Mouse (Mus musculus) midbrain, embryonic 16.5 days (tissue): ENCODE data around the gene Txndc9. TPM values are rescaled to one million over a fixed set of nuclear protein-coding genes. Genes with fewer than 3 reads are reported as not detected.
A peak's percentile ranks its signal among the peaks of the same experiment; 100 is the strongest.

Experiments
- ATAC-seq: fragments of 200-750 bp; cut with Nextera tagmentation; 2 replicates; pipeline ENCODE4 v1.8.0; 2017; ENCODE audit warnings: moderate TSS enrichment
- H3K27ac ChIP-seq: fragments of 300-500 bp; sonication (generic); 2 replicates; pipeline ENCODE4 v1.5.1; 2014; ENCODE audit warnings: mild to moderate bottlenecking, low read length, mixed read lengths
- H3K27me3 ChIP-seq: fragments of 300-500 bp; sonication (generic); 2 replicates; pipeline ENCODE4 v1.6.1; 2014; ENCODE audit warnings: low read depth, low read length, mixed read lengths; ENCODE audit not compliant: control insufficient read depth, insufficient read depth
- H3K36me3 ChIP-seq: fragments of 300-500 bp; sonication (generic); 2 replicates; pipeline ENCODE4 v1.6.1; 2014; ENCODE audit warnings: mild to moderate bottlenecking, low read length, moderate library complexity, mixed read lengths; ENCODE audit not compliant: control insufficient read depth, insufficient read depth
- H3K4me1 ChIP-seq: fragments of 300-500 bp; sonication (generic); 2 replicates; pipeline ENCODE4 v1.6.1; 2014; ENCODE audit warnings: mild to moderate bottlenecking, low read length, mixed read lengths; ENCODE audit not compliant: control insufficient read depth, insufficient read depth
- H3K4me2 ChIP-seq: fragments of 300-500 bp; sonication (generic); 2 replicates; pipeline ENCODE4 v1.6.1; 2014; ENCODE audit warnings: mild to moderate bottlenecking, low read length, mixed read lengths
- H3K4me3 ChIP-seq: fragments of 300-500 bp; sonication (generic); 2 replicates; pipeline ENCODE4 v1.5.1; 2014; ENCODE audit warnings: low read depth, mild to moderate bottlenecking, low read length, moderate library complexity, mixed read lengths
- H3K9ac ChIP-seq: fragments of 300-500 bp; sonication (generic); 2 replicates; pipeline ENCODE4 v1.6.1; 2014; ENCODE audit warnings: low read depth, low read length, mixed read lengths
- H3K9me3 ChIP-seq: fragments of 300-500 bp; sonication (generic); replicated peaks from 2 replicates; pipeline ENCODE4 v1.6.1; 2014; ENCODE audit warnings: mild to moderate bottlenecking, low read length, mixed read lengths; ENCODE audit not compliant: control insufficient read depth, poor library complexity, severe bottlenecking
- whole genome bisulfite sequencing: fragments of 180-500 bp; shearing (Covaris S2); extraction: QIAGEN DNeasy Blood & Tissue Kit; methylation state at CpG from one replicate; pipeline ENCODE4 v1.1.7; 2014; 5-methylcytosine and 5-hydroxymethylcytosine counted together
- polyA plus RNA-seq: library from polyadenylated mRNA; unstranded; fragments of >200 nt; fragmentation: Nextera tagmentation; extraction: Ambion mirVana; gene quantifications from 2 replicates; pipeline ENCODE4 v1.2.1, GENCODE M21; 2015

Txndc9 gene
- polyA plus RNA-seq, 1 experiment from 2014 or later: 130 TPM

GRCm38 (mm10) chr1:38011647-38012046 lies 14.0 kb upstream of the Txndc9 start:
- no peak for ATAC-seq
- no peaks in the 10 kb centered on the region for H3K36me3 ChIP-seq
- no peak overlapping the region for H3K4me3 ChIP-seq
- H3K27me3 ChIP-seq: no peaks in the 10 kb centered on the region
- no peak overlapping the region for H3K4me2 ChIP-seq
- 90% methylated on average over 6 of the region's 6 CpGs for WGBS
- no peak overlapping the region for H3K9ac ChIP-seq
- H3K9me3 ChIP-seq: no peaks in the 10 kb centered on the region
- no peak overlapping the region for H3K27ac ChIP-seq
- no peaks in the 10 kb centered on the region for H3K4me1 ChIP-seq

DNA sequence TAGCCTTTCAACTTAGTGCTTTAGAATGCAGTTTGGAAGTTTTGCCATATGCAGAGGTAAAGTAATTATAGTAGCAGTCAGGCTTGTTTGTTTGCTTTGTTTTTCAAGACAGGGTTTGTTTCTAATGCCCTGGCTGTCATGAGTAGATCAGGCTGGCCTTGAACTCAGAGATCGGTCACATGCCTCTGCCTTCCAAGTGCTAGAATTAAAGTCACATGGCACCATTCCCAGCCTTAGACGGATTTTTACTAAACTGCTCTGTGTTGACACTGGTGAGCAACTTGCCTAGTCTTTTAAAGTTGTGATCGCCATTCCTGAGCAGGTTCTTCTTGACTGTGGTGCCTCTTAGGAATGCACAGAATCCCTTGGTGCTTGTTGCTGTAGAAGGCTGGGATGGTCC lies 9.0 kb upstream of the Txndc9 start:
- Histone ChIP-seq H3K9me3 (no peaks in the 10 kb centered on the region), H3K27me3 (no peaks in the 10 kb centered on the region), H3K4me2 (no peak overlapping the region), H3K4me1 (no peaks in the 10 kb centered on the region), H3K4me3 (no peak overlapping the region), H3K36me3 (no peaks in the 10 kb centered on the region), H3K27ac (no peak overlapping the region), H3K9ac (no peak overlapping the region)
- 86% methylated on average over 3 of the region's 3 CpGs for WGBS
- no peak for ATAC-seq

GRCm38 (mm10) chr1:38003046-38003445 lies 5.4 kb upstream of the Txndc9 start:
- H3K9ac ChIP-seq: no peak overlapping the region
- no peak for ATAC-seq
- WGBS: 87% methylated on average over 3 of the region's 3 CpGs
- no peak overlapping the region for H3K27ac ChIP-seq
- H3K4me3 ChIP-seq: no peak overlapping the region
- H3K4me2 ChIP-seq: no peak overlapping the region
- no peaks in the 10 kb centered on the region for H3K36me3 ChIP-seq
- no peaks in the 10 kb centered on the region for H3K9me3 ChIP-seq
- no peaks in the 10 kb centered on the region for H3K27me3 ChIP-seq
- peaks cover 12% of the 10 kb centered on the region for H3K4me1 ChIP-seq

GRCm38 (mm10) chr1:38001956-38002355 lies 4.3 kb upstream of the Txndc9 start:
- no peak overlapping the region for H3K4me2 ChIP-seq
- WGBS: 96% methylated on average over 9 of the region's 9 CpGs
- H3K9me3 ChIP-seq: no peaks in the 10 kb centered on the region
- H3K9ac ChIP-seq: no peak overlapping the region
- no peaks in the 10 kb centered on the region for H3K27me3 ChIP-seq
- H3K27ac ChIP-seq: no peak overlapping the region
- no peak overlapping the region for H3K4me3 ChIP-seq
- H3K36me3 ChIP-seq: no peaks in the 10 kb centered on the region
- ATAC-seq: no peak
- H3K4me1 ChIP-seq: peaks cover 12% of the 10 kb centered on the region

- H3K36me3 ChIP-seq: no peaks in the 10 kb centered on the region
- H3K4me1 ChIP-seq: peaks cover 18% of the 10 kb centered on the region
- no peak overlapping the region for H3K27ac ChIP-seq
- H3K27me3 ChIP-seq: no peaks in the 10 kb centered on the region
- no peak overlapping the region for H3K4me3 ChIP-seq
- H3K9me3 ChIP-seq: no peaks in the 10 kb centered on the region
- H3K4me2 ChIP-seq: no peak overlapping the region
- ATAC-seq: no peak
- H3K9ac ChIP-seq: no peak overlapping the region
- 99% methylated on average over 8 of the region's 8 CpGs for WGBS
These were observed 3.2 kb upstream of the Txndc9 start for GRCm38 (mm10) chr1:38000844-38001243.

- Histone ChIP-seq H3K36me3 (0 out of 2 replicates have a peak, but pooled peaks cover 2% of the 10 kb centered on the region), H3K4me2 (no peak overlapping the region), H3K9ac (no peak overlapping the region), H3K27ac (no peak overlapping the region), H3K4me1 (peaks cover 20% of the 10 kb centered on the region), H3K4me3 (no peak overlapping the region), H3K27me3 (no peaks in the 10 kb centered on the region), H3K9me3 (no peaks in the 10 kb centered on the region)
- 78% methylated on average over 3 of the region's 3 CpGs for WGBS
- no peak for ATAC-seq
These were observed 1.9 kb upstream of the Txndc9 start for GRCm38 (mm10) chr1:37999552-37999951.

DNA sequence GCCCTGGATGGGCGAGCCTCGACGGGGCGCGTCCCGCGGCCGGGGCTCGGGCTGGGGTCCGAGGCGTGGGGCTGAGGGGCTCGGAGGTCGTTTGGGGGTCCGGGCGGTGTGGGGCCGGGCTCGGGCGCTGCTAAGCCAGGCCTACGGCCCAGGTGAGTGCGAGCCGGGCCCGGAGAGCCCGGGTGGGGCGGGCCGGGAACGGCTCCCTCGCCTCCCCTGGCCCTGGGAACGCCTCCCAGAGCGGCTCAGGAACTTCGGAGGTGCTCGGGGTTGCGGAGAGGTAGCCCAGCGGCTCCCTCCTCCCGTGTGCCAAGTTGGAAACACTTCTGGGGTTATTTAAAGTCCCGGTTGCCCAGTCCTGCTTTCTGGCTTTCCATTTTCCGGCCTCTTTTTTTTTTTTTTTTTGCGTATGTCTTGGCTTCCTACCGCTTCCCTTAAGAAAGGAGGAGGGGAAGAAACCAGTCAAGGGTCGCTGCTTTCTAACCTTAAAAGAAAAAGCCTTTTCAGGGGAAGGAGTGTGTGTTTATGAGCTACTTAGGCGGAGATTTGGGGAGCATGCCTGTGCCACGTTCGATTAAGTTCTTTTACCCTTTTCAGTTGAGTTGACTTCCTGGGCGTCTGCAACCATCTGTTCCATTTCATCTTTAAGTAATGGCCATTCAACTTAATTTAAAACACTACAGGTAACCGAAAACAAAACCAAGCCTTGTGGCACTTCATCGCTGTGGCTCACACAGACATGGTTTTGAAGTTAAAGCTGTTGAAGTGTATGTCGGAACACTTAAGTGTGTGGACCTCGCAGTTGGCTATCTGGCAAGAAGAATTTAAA lies 892 bp upstream of the Txndc9 start:
- H3K4me1 ChIP-seq: peaks cover 20% of the 10 kb centered on the region
- no peaks in the 10 kb centered on the region for H3K27me3 ChIP-seq
- peak overlapping the region; percentile 91 for H3K27ac ChIP-seq
- H3K9ac ChIP-seq: peak overlapping the region; percentile 89
- peak; percentile 12 for ATAC-seq
- peak overlapping the region; percentile 70 for H3K4me2 ChIP-seq
- H3K4me3 ChIP-seq: peak overlapping the region; percentile 98
- no peaks in the 10 kb centered on the region for H3K9me3 ChIP-seq
- WGBS: 4% methylated on average over 39 of the region's 47 CpGs
- 0 out of 2 replicates have a peak, but pooled peaks cover 6% of the 10 kb centered on the region for H3K36me3 ChIP-seq

- H3K27ac ChIP-seq: peak overlapping the region; percentile 91
- H3K4me3 ChIP-seq: peak overlapping the region; percentile 98
- peaks cover 20% of the 10 kb centered on the region for H3K4me1 ChIP-seq
- under 1% methylated on average over 42 of the region's 42 CpGs for whole genome bisulfite sequencing
- H3K27me3 ChIP-seq: no peaks in the 10 kb centered on the region
- no peaks in the 10 kb centered on the region for H3K9me3 ChIP-seq
- H3K36me3 ChIP-seq: peaks cover 14% of the 10 kb centered on the region
- H3K9ac ChIP-seq: peak overlapping the region; percentile 89
- peak overlapping the region; percentile 75 for H3K4me2 ChIP-seq
- peak; percentile 97 for ATAC-seq
These were observed 712 bp downstream of the Txndc9 start for GRCm38 (mm10) chr1:37996877-37997484.

DNA sequence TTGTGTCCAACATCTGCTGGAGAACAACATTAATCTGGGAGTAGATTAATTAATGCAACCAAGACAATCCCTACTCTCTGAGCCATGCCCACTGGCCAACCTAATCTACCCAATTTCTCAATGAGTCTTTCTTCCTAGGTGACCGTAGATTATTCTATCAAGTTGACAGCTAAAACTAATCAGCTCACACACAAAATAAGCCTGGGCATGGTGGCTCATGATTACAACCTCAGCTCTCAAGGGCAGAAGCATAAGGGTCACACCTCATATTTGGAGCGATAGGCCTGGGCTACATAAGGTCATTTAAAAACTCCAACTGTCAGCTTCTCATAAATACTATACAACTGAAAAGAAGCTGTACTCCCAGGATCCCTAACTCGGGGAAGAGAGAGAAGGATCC lies 1.5 kb downstream of the Txndc9 start:
- H3K27ac ChIP-seq: peak overlapping the region; percentile 91; the same call in 1 of the 2 replicates
- ATAC-seq: no peak
- H3K4me1 ChIP-seq: peaks cover 20% of the 10 kb centered on the region
- H3K9me3 ChIP-seq: no peaks in the 10 kb centered on the region
- no peaks in the 10 kb centered on the region for H3K27me3 ChIP-seq
- WGBS: 48% methylated on average over 3 of the region's 3 CpGs
- H3K9ac ChIP-seq: peak overlapping the region; percentile 72
- peak overlapping the region; percentile 75 for H3K4me2 ChIP-seq
- H3K36me3 ChIP-seq: peaks cover 20% of the 10 kb centered on the region
- H3K4me3 ChIP-seq: peak overlapping the region; percentile 98
